Mouse (Mus musculus): Measurements from ENCODE around the gene Pgf. TPM values are rescaled to one million over a fixed set of nuclear protein-coding genes. Genes with fewer than 3 reads are reported as not detected.

The Pgf gene
- polyA plus RNA-seq, 1 experiment from 2014 or later: 0.56 TPM

- Histone ChIP-seq H3K27me3 (no peaks in the 10 kb centered on the region), H3K4me2 (no peak overlapping the region), H3K36me3 (replicated peaks) (peaks cover 98% of the 10 kb centered on the region), H3K9me3 (replicated peaks) (no peaks in the 10 kb centered on the region), H3K9ac (no peak overlapping the region), H3K4me1 (replicated peaks) (peaks cover 8% of the 10 kb centered on the region; the same call in 1 of the 2 replicates), H3K4me3 (replicated peaks) (no peak overlapping the region), H3K27ac (replicated peaks) (no peak overlapping the region)
- 86% methylated on average over 9 of the region's 9 CpGs for WGBS (ENCODE audit: insufficient replicate concordance)
- no peak for ATAC-seq (ENCODE audit: insufficient read depth)
These were observed 55.7 kb downstream of the Pgf start for GRCm38 (mm10) chr12:85121806-85122459.

Other genes with a start within 250 kb of the Pgf start
- gene Fcf1, start 206.9 kb downstream of the Pgf start, polyA plus RNA-seq (2015; fragmentation: Nextera tagmentation; extraction: Ambion mirVana): 74.8 and 79.8 TPM in 2 replicates
- gene Arel1, start 206.9 kb downstream of the Pgf start, polyA plus RNA-seq (2015; fragmentation: Nextera tagmentation; extraction: Ambion mirVana): 14.6 and 14.8 TPM in 2 replicates
- 6.2 and 7.1 TPM in 2 replicates for gene Ylpm1, start 181.5 kb downstream of the Pgf start, polyA plus RNA-seq (2015; fragmentation: Nextera tagmentation; extraction: Ambion mirVana)
- 2.8 and 3.1 TPM in 2 replicates for gene Prox2, start 67.0 kb downstream of the Pgf start, polyA plus RNA-seq (2015; fragmentation: Nextera tagmentation; extraction: Ambion mirVana)
- 69.4 and 73.5 TPM in 2 replicates for gene Dlst, start 67.0 kb downstream of the Pgf start, polyA plus RNA-seq (2015; fragmentation: Nextera tagmentation; extraction: Ambion mirVana)
- gene Rps6kl1, start 26.5 kb downstream of the Pgf start, polyA plus RNA-seq (2015; fragmentation: Nextera tagmentation; extraction: Ambion mirVana): 0.56 and 0.64 TPM in 2 replicates
- gene Eif2b2, start 41.7 kb upstream of the Pgf start, polyA plus RNA-seq (2015; fragmentation: Nextera tagmentation; extraction: Ambion mirVana): 34.9 and 36.4 TPM in 2 replicates
- gene Mlh3, start 92.8 kb upstream of the Pgf start, polyA plus RNA-seq (2015; fragmentation: Nextera tagmentation; extraction: Ambion mirVana): 2.1 and 2.4 TPM in 2 replicates
- 36.6 and 50.7 TPM in 2 replicates for gene Acyp1, start 110.6 kb upstream of the Pgf start, polyA plus RNA-seq (2015; fragmentation: Nextera tagmentation; extraction: Ambion mirVana)
- 0.08 and 0.12 TPM in 2 replicates for gene Zc2hc1c, start 110.8 kb upstream of the Pgf start, polyA plus RNA-seq (2015; fragmentation: Nextera tagmentation; extraction: Ambion mirVana)
- 5.7 and 6.1 TPM in 2 replicates for gene Nek9, start 161.6 kb upstream of the Pgf start, polyA plus RNA-seq (2015; fragmentation: Nextera tagmentation; extraction: Ambion mirVana)
- gene Tmed10, start 197.1 kb upstream of the Pgf start, polyA plus RNA-seq (2015; fragmentation: Nextera tagmentation; extraction: Ambion mirVana): 162 and 163 TPM in 2 replicates

All from liver, embryonic 15.5 days (tissue).